Mouse (Mus musculus) myocyte (in vitro differentiated cells): ENCODE data around the gene Spon1.

Source experiments
- CEBPB ChIP-seq: IDR thresholded peaks from 2 replicates; pipeline ENCODE4 v1.6.1; 2011; ENCODE audit warnings: mild to moderate bottlenecking, moderate library complexity; ENCODE audit not compliant: poor library complexity, insufficient read depth, severe bottlenecking
- E2F4 ChIP-seq: IDR thresholded peaks from one replicate; pipeline ENCODE4 v1.6.1; 2011; ENCODE audit warnings: mild to moderate bottlenecking, control low read depth, moderate library complexity; ENCODE audit not compliant: insufficient read depth
- MAX ChIP-seq: IDR thresholded peaks from one replicate; pipeline ENCODE4 v1.6.1; 2011; ENCODE audit warnings: low read depth, mild to moderate bottlenecking, control low read depth
- MYOD1 ChIP-seq, 3 experiments: IDR thresholded peaks; one replicate each; pipeline ENCODE4 v1.6.1; 2011; ENCODE audit warnings: control low read depth in 2 of 3, low read depth in 2 of 3, mild to moderate bottlenecking in 2 of 3, moderate library complexity in 1 of 3; ENCODE audit not compliant: insufficient read length in 2 of 3, control insufficient read depth in 1 of 3
- MYOG ChIP-seq, 3 experiments: IDR thresholded peaks; one replicate each; pipeline ENCODE4 v1.6.1; 2011; ENCODE audit warnings: control low read depth in 2 of 3, low read depth in 2 of 3, mild to moderate bottlenecking in 2 of 3; ENCODE audit not compliant: insufficient read length in 2 of 3, control insufficient read depth in 1 of 3, insufficient read depth in 1 of 3
- POLR2A ChIP-seq: IDR thresholded peaks from one replicate; pipeline ENCODE4 v1.6.1; 2011; ENCODE audit warnings: low read depth, mild to moderate bottlenecking, control low read depth, moderate library complexity; ENCODE audit not compliant: insufficient read length
- POLR2AphosphoS2 ChIP-seq: IDR thresholded peaks from one replicate; pipeline ENCODE4 v1.6.1; 2011; ENCODE audit warnings: low read depth, control low read depth; ENCODE audit not compliant: insufficient read length
- REST ChIP-seq: IDR thresholded peaks from one replicate; pipeline ENCODE4 v1.6.1; 2011; ENCODE audit warnings: mild to moderate bottlenecking, control low read depth, moderate library complexity; ENCODE audit not compliant: insufficient read depth, insufficient read length
- TCF12 ChIP-seq: IDR thresholded peaks from one replicate; pipeline ENCODE4 v1.6.1; 2011; ENCODE audit warnings: mild to moderate bottlenecking, control low read depth; ENCODE audit not compliant: poor library complexity, insufficient read depth, severe bottlenecking
- TCF3 ChIP-seq: IDR thresholded peaks from one replicate; pipeline ENCODE4 v1.6.1; 2011; ENCODE audit warnings: low read depth, control low read depth; ENCODE audit not compliant: insufficient read length
- USF1 ChIP-seq: IDR thresholded peaks from one replicate; pipeline ENCODE4 v1.6.1; 2011; ENCODE audit warnings: low read depth, mild to moderate bottlenecking, control low read depth, moderate library complexity

GRCm38 (mm10) chr7:113766498-113766941 lies 722 bp downstream of the Spon1 start:
- TF ChIP-seq MYOG (IDR thresholded peaks at IDR 0.05; ENCODE audit: control insufficient read depth in 1 of 3, insufficient read depth in 1 of 3, insufficient read length in 2 of 3, low read depth in 2 of 3) (no peak), POLR2A (no peak), MAX (no peak), CEBPB (no peak), POLR2AphosphoS2 (no peak), USF1 (no peak), TCF12 (no peak), REST (no peak), E2F4 (no peak), MYOD1 (IDR thresholded peaks at IDR 0.05; ENCODE audit: control insufficient read depth in 1 of 3, insufficient read length in 2 of 3, low read depth in 2 of 3) (no peak), TCF3 (no peak)
